Mouse (Mus musculus): ENCODE measurements around the gene Mrpl30. TPM values are rescaled to one million over a fixed set of nuclear protein-coding genes. Genes with fewer than 3 reads are reported as not detected.
A peak's percentile ranks its signal among the peaks of the same experiment; 100 is the strongest.

Gene Mrpl30
- polyA plus RNA-seq, 2 experiments: 124 to 275 TPM

GRCm38 (mm10) chr1:37865401-37866215 is 24.7 kb upstream of the Mrpl30 start:
- Histone ChIP-seq H3K4me3 (replicated peaks; ENCODE audit: low read length) (peak overlapping the region; percentile 65), H3K27me3 (ENCODE audit: control insufficient read depth, insufficient read depth, low read length) (0 out of 2 replicates have a peak, but pooled peaks cover 5% of the 10 kb centered on the region), H3K4me2 (replicated peaks; ENCODE audit: low read depth, low read length, severe bottlenecking) (peak overlapping the region; percentile 68), H3K9me3 (ENCODE audit: control insufficient read depth, low read length) (no peaks in the 10 kb centered on the region), H3K36me3 (ENCODE audit: control insufficient read depth, insufficient read depth, low read length) (no peaks in the 10 kb centered on the region), H3K4me1 (ENCODE audit: control insufficient read depth, insufficient read depth, low read length) (0 out of 2 replicates have a peak, but pooled peaks cover 2% of the 10 kb centered on the region), H3K27ac (replicated peaks; ENCODE audit: low read depth, low read length) (peak overlapping the region; percentile 59; the same call in 1 of the 2 replicates), H3K9ac (ENCODE audit: low read depth, low read length, severe bottlenecking) (peak overlapping the region; percentile 59)
- ATAC-seq (ENCODE audit: low FRiP score, low read depth) (no peak), DNase-seq (ENCODE audit: low spot score) (no peak)
- WGBS: 10% methylated on average over 23 of the region's 23 CpGs
- no peak for TF ChIP-seq POLR2A (IDR thresholded peaks at IDR 0.05; ENCODE audit: borderline replicate concordance, extremely low read depth, insufficient read depth, insufficient read length)

GRCm38 (mm10) chr1:37866286-37866685 is 24.0 kb upstream of the Mrpl30 start, which contains the start of gene Tsga10:
TSS of gene Tsga10 (minus strand) at chr1:37866429.
- 0 out of 2 replicates have a peak, but pooled peaks cover 5% of the 10 kb centered on the region for H3K27me3 ChIP-seq (ENCODE audit: control insufficient read depth, insufficient read depth, low read length)
- ATAC-seq (ENCODE audit: low FRiP score, low read depth) (no peak), DNase-seq (ENCODE audit: low spot score) (no peak)
- peak within 1 kb of the TSS; percentile 65 for H3K4me3 ChIP-seq (replicated peaks; ENCODE audit: low read length)
- peak within 1 kb of the TSS; percentile 59; the same call in 1 of the 2 replicates for H3K27ac ChIP-seq (replicated peaks; ENCODE audit: low read depth, low read length)
- H3K9ac ChIP-seq (ENCODE audit: low read depth, low read length, severe bottlenecking): peak within 1 kb of the TSS; percentile 59
- H3K4me2 ChIP-seq (replicated peaks; ENCODE audit: low read depth, low read length, severe bottlenecking): peak within 1 kb of the TSS; percentile 68
- H3K9me3 ChIP-seq (ENCODE audit: control insufficient read depth, low read length): no peaks in the 10 kb centered on the region
- 0 out of 2 replicates have a peak, but pooled peaks cover 2% of the 10 kb centered on the region for H3K4me1 ChIP-seq (ENCODE audit: control insufficient read depth, insufficient read depth, low read length)
- no peak for TF ChIP-seq POLR2A (IDR thresholded peaks at IDR 0.05; ENCODE audit: borderline replicate concordance, extremely low read depth, insufficient read depth, insufficient read length)
- WGBS: 75% methylated on average over 6 of the region's 6 CpGs
- H3K36me3 ChIP-seq (ENCODE audit: control insufficient read depth, insufficient read depth, low read length): no peaks in the 10 kb centered on the region

GRCm38 (mm10) chr1:37867056-37867455 is 23.2 kb upstream of the Mrpl30 start:
- Histone ChIP-seq H3K9me3 (ENCODE audit: control insufficient read depth, low read length) (no peaks in the 10 kb centered on the region), H3K27me3 (ENCODE audit: control insufficient read depth, insufficient read depth, low read length) (0 out of 2 replicates have a peak, but pooled peaks cover 5% of the 10 kb centered on the region), H3K9ac (ENCODE audit: low read depth, low read length, severe bottlenecking) (no peak overlapping the region), H3K27ac (replicated peaks; ENCODE audit: low read depth, low read length) (no peak overlapping the region), H3K4me1 (ENCODE audit: control insufficient read depth, insufficient read depth, low read length) (0 out of 2 replicates have a peak, but pooled peaks cover 2% of the 10 kb centered on the region), H3K4me3 (replicated peaks; ENCODE audit: low read length) (no peak overlapping the region), H3K4me2 (replicated peaks; ENCODE audit: low read depth, low read length, severe bottlenecking) (no peak overlapping the region), H3K36me3 (ENCODE audit: control insufficient read depth, insufficient read depth, low read length) (no peaks in the 10 kb centered on the region)
- no peak for ATAC-seq (ENCODE audit: low FRiP score, low read depth)
- DNase-seq (ENCODE audit: low spot score): no peak
- whole genome bisulfite sequencing: 82% methylated on average over 1 of the region's 1 CpGs
- TF ChIP-seq POLR2A (IDR thresholded peaks at IDR 0.05; ENCODE audit: borderline replicate concordance, extremely low read depth, insufficient read depth, insufficient read length): no peak

- H3K36me3 ChIP-seq (ENCODE audit: control insufficient read depth, insufficient read depth, low read length): no peaks in the 10 kb centered on the region
- DNase-seq (ENCODE audit: low spot score) (no peak), ATAC-seq (ENCODE audit: low FRiP score, low read depth) (no peak)
- H3K9ac ChIP-seq (ENCODE audit: low read depth, low read length, severe bottlenecking): no peak overlapping the region
- H3K27ac ChIP-seq (replicated peaks; ENCODE audit: low read depth, low read length): no peak overlapping the region
- no peak overlapping the region for H3K4me2 ChIP-seq (replicated peaks; ENCODE audit: low read depth, low read length, severe bottlenecking)
- TF ChIP-seq POLR2A (IDR thresholded peaks at IDR 0.05; ENCODE audit: borderline replicate concordance, extremely low read depth, insufficient read depth, insufficient read length): no peak
- no peak overlapping the region for H3K4me3 ChIP-seq (replicated peaks; ENCODE audit: low read length)
- no peaks in the 10 kb centered on the region for H3K9me3 ChIP-seq (ENCODE audit: control insufficient read depth, low read length)
- H3K4me1 ChIP-seq (ENCODE audit: control insufficient read depth, insufficient read depth, low read length): 0 out of 2 replicates have a peak, but pooled peaks cover 2% of the 10 kb centered on the region
- 72% methylated on average over 10 of the region's 10 CpGs for WGBS
- 0 out of 2 replicates have a peak, but pooled peaks cover 5% of the 10 kb centered on the region for H3K27me3 ChIP-seq (ENCODE audit: control insufficient read depth, insufficient read depth, low read length)
Measured at GRCm38 (mm10) chr1:37867684-37868322, 22.5 kb upstream of the Mrpl30 start.

GRCm38 (mm10) chr1:37868640-37869039 is 21.6 kb upstream of the Mrpl30 start:
- H3K9me3 ChIP-seq (ENCODE audit: control insufficient read depth, low read length): no peaks in the 10 kb centered on the region
- H3K4me2 ChIP-seq (replicated peaks; ENCODE audit: low read depth, low read length, severe bottlenecking): no peak overlapping the region
- H3K9ac ChIP-seq (ENCODE audit: low read depth, low read length, severe bottlenecking): no peak overlapping the region
- no peak overlapping the region for H3K4me3 ChIP-seq (replicated peaks; ENCODE audit: low read length)
- 0 out of 2 replicates have a peak, but pooled peaks cover 5% of the 10 kb centered on the region for H3K27me3 ChIP-seq (ENCODE audit: control insufficient read depth, insufficient read depth, low read length)
- no peaks in the 10 kb centered on the region for H3K36me3 ChIP-seq (ENCODE audit: control insufficient read depth, insufficient read depth, low read length)
- peaks cover 6% of the 10 kb centered on the region; the same call in 1 of the 2 replicates for H3K4me1 ChIP-seq (ENCODE audit: control insufficient read depth, insufficient read depth, low read length)
- TF ChIP-seq POLR2A (IDR thresholded peaks at IDR 0.05; ENCODE audit: borderline replicate concordance, extremely low read depth, insufficient read depth, insufficient read length): no peak
- WGBS: 59% methylated on average over 10 of the region's 10 CpGs
- H3K27ac ChIP-seq (replicated peaks; ENCODE audit: low read depth, low read length): no peak overlapping the region
- no peak for ATAC-seq (ENCODE audit: low FRiP score, low read depth)
- no peak for DNase-seq (ENCODE audit: low spot score)

Measured in limb, embryonic 14.5 days (tissue).